Mouse (Mus musculus): ENCODE results near the gene Olfr330. TPM values are rescaled to one million over a fixed set of nuclear protein-coding genes. Genes with fewer than 3 reads are reported as not detected.
"Not testable (repeated sequence)": the region's sequence is repeated elsewhere in the genome, so short reads cannot be mapped to it uniquely, and the experiment has no call there.

The Olfr330 gene
- polyA plus RNA-seq (2015; fragmentation: Nextera tagmentation; extraction: Ambion mirVana): not detected in 2 replicates

DNA sequence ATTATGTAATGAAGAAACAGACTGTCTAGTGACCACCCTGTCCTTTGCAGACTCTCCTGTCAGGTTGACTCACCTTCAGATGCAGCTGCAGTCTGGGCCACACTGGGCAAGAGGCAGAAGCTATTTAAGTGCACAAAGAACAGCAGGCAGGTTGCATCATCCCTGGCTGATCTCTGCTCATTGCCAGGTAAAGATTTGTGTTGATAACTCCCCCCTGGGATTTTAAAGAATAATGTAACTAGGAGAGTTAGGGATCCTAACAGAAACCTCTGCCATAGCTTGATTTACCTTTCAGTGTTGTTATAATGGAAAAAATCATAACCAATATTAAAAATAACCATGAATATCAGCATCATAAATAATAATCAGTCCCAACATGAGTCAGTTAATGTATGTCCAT is at the start of gene Olfr330:
TSS of gene Olfr330 (minus strand) at position 101 of the 400 bp plus-strand sequence.
- not testable (repeated sequence) for H3K4me1 ChIP-seq; H3K36me3 ChIP-seq; ATAC-seq (ENCODE audit: extremely low read depth, insufficient number of reproducible peaks, low FRiP score, low TSS enrichment); H3K27me3 ChIP-seq (replicated peaks); H3K4me3 ChIP-seq; H3K27ac ChIP-seq (replicated peaks); H3K9me3 ChIP-seq; H3K9ac ChIP-seq; H3K4me2 ChIP-seq

DNA sequence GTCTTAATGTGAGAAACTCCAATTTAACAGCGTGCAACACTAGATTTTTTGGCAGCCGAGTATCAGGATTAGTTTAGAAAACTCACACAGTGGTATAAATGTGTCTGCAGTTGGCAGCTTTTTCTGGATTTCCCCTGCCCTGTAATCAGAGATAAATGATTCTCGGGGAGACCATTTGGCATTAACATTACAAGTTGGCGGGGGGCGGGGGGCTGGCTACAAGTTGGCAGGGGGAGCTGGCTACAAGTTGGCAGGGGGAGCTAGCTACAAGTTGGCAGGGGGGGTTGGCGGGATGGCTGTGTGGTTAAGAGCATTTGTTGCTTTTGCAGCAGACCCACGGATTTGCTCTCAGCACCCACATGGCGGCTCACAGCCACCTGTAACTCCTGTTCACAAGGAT is 44.0 kb upstream of the Olfr330 start:
- Histone ChIP-seq H3K9ac (no peak overlapping the region), H3K27ac (replicated peaks) (no peak overlapping the region), H3K4me3 (no peak overlapping the region), H3K4me2 (no peak overlapping the region), H3K9me3 (no peaks in the 10 kb centered on the region), H3K27me3 (replicated peaks) (no peaks in the 10 kb centered on the region), H3K4me1 (no peaks in the 10 kb centered on the region), H3K36me3 (no peaks in the 10 kb centered on the region)
- WGBS: 66% methylated on average over 8 of the region's 8 CpGs
- no peak for ATAC-seq (ENCODE audit: extremely low read depth, insufficient number of reproducible peaks, low FRiP score, low TSS enrichment)

DNA sequence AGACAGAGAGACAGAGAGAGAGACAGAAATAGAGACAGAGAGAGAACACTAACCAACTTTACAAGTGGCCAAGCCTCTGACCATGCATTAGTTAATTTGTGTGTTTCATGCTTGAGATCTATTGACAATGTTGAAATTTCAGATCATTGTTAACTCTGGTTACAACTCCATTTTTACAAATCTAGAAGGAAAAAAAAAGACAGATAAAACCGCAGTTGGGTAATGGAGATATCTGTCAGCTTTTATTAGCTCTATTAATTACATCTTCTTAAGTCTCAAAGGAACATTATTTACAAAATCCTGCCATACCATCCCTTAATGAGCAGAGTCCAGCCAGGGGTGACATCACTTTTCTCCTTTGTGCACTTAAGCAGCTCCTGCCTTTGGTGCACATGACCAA is 42.8 kb upstream of the Olfr330 start, which contains the start of gene Olfr325:
TSS of gene Olfr325 (plus strand) at position 301 of the 400 bp plus-strand sequence.
- H3K27me3 ChIP-seq (replicated peaks): no peaks in the 10 kb centered on the region

DNA sequence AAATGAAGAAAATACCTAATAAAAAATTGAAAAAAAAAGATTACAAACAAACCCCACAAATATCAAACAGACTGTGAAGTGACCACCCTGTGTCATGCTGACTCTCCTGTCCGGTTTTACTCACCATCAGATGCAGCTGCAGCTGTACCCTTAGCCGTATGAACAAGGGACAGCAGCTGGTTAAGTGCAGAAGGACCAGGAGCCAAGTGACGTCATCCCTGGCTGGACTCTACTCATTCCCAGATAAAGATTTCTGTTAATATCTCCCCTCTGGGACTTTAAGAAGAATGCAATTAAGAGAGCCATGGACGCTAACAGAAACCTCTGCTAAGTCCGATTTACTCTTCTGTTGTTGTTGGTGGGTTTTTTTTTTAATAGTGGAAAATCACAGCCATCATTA is 35.8 kb upstream of the Olfr330 start, which contains the start of gene Olfr224:
TSS of gene Olfr224 (minus strand) at position 149 of the 400 bp plus-strand sequence.
- Histone ChIP-seq H3K9me3 (no peaks in the 10 kb centered on the region), H3K4me1 (no peaks in the 10 kb centered on the region), H3K27me3 (replicated peaks) (no peaks in the 10 kb centered on the region), H3K4me3 (no peak within 1 kb of the TSS), H3K27ac (replicated peaks) (no peak within 1 kb of the TSS), H3K36me3 (no peaks in the 10 kb centered on the region), H3K9ac (no peak within 1 kb of the TSS), H3K4me2 (no peak within 1 kb of the TSS)
- no peak for ATAC-seq (ENCODE audit: extremely low read depth, insufficient number of reproducible peaks, low FRiP score, low TSS enrichment)
- 54% methylated on average over 5 of the region's 5 CpGs for WGBS

More for the DNA sequence above, 42.8 kb upstream of the Olfr330 start, which contains the start of gene Olfr325:
- Histone ChIP-seq H3K27ac (replicated peaks) (no peak within 1 kb of the TSS), H3K4me3 (no peak within 1 kb of the TSS), H3K4me2 (no peak within 1 kb of the TSS), H3K36me3 (no peaks in the 10 kb centered on the region), H3K4me1 (no peaks in the 10 kb centered on the region), H3K9me3 (no peaks in the 10 kb centered on the region), H3K9ac (no peak within 1 kb of the TSS)
- no peak for ATAC-seq (ENCODE audit: extremely low read depth, insufficient number of reproducible peaks, low FRiP score, low TSS enrichment)
- 67% methylated on average over 1 of the region's 1 CpGs for WGBS

DNA sequence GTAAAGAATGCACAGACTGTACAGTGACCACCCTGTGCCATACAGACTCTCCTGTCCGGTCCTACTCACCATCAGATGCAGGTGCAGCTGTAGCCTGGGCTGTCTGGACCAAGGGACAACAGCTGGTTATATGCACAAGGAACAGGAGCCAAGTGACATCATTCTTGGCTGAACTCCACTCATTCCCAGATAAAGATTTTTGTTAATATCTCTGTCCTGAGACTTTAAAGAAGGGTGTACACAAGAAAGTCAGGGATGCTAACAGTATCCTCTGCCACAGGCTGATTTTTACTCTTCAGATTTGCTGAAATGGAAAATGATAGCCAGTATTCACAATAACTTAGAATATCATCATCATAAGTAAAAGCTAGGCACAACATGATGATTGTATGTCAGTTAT is 20.9 kb upstream of the Olfr330 start, which contains the start of gene Olfr328:
TSS of gene Olfr328 (minus strand) at position 101 of the 400 bp plus-strand sequence.
- Histone ChIP-seq H3K9me3 (no peaks in the 10 kb centered on the region), H3K9ac (no peak within 1 kb of the TSS), H3K27me3 (replicated peaks) (peaks cover 2% of the 10 kb centered on the region; the same call in 1 of the 2 replicates), H3K27ac (replicated peaks) (no peak within 1 kb of the TSS), H3K36me3 (no peaks in the 10 kb centered on the region), H3K4me1 (no peaks in the 10 kb centered on the region), H3K4me2 (no peak within 1 kb of the TSS), H3K4me3 (no peak within 1 kb of the TSS)
- no peak for ATAC-seq (ENCODE audit: extremely low read depth, insufficient number of reproducible peaks, low FRiP score, low TSS enrichment)
- 61% methylated on average over 1 of the region's 1 CpGs for WGBS

DNA sequence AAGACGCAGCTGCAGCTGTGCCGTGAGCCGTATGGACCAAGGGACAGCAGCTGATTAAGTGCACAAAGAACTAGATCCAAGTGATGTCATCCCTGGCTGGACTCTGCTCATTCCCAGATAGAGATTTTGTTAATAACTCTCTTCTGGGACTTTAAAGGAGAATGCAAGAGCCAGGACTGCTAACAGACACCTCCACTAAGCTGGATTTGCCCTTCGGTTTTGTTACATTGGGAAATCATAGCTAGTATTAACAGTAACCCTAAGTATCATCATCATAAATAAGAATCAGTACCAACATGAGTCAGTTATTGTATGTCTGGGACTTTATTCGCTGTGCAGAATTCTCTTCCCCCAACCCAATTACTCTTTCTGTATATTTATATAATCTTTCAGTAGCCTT is 11.7 kb upstream of the Olfr330 start, which contains the start of gene Olfr329-ps:
TSS of gene Olfr329-ps (minus strand) at position 101 of the 400 bp plus-strand sequence.
- no peak within 1 kb of the TSS for H3K4me2 ChIP-seq
- ATAC-seq (ENCODE audit: extremely low read depth, insufficient number of reproducible peaks, low FRiP score, low TSS enrichment): no peak
- 68% methylated on average over 5 of the region's 5 CpGs for WGBS
- no peaks in the 10 kb centered on the region for H3K27me3 ChIP-seq (replicated peaks)
- no peak within 1 kb of the TSS for H3K9ac ChIP-seq
- H3K9me3 ChIP-seq: no peaks in the 10 kb centered on the region; the same call in 1 of the 2 replicates
- H3K4me3 ChIP-seq: no peak within 1 kb of the TSS
- no peaks in the 10 kb centered on the region for H3K36me3 ChIP-seq
- H3K27ac ChIP-seq (replicated peaks): no peak within 1 kb of the TSS
- no peaks in the 10 kb centered on the region for H3K4me1 ChIP-seq

- H3K9me3 ChIP-seq, H3K36me3 ChIP-seq: not testable (repeated sequence)
- 84% methylated on average over 7 of the region's 9 CpGs for WGBS
These were observed 14.9 kb downstream of the Olfr330 start for GRCm38 (mm10) chr11:58519756-58520155.

GRCm38 (mm10) chr11:58518916-58519315 is 15.7 kb downstream of the Olfr330 start:
- not testable (repeated sequence) for H3K27me3 ChIP-seq (replicated peaks); H3K36me3 ChIP-seq; H3K9ac ChIP-seq; H3K4me2 ChIP-seq; H3K4me1 ChIP-seq; ATAC-seq (ENCODE audit: extremely low read depth, insufficient number of reproducible peaks, low FRiP score, low TSS enrichment); H3K9me3 ChIP-seq; H3K27ac ChIP-seq (replicated peaks); H3K4me3 ChIP-seq
- 83% methylated on average over 17 of the region's 18 CpGs for WGBS

More at GRCm38 (mm10) chr11:58519756-58520155, 14.9 kb downstream of the Olfr330 start:
- H3K4me1 ChIP-seq; H3K4me3 ChIP-seq; H3K9ac ChIP-seq; H3K27me3 ChIP-seq (replicated peaks); H3K4me2 ChIP-seq; H3K27ac ChIP-seq (replicated peaks); ATAC-seq (ENCODE audit: extremely low read depth, insufficient number of reproducible peaks, low FRiP score, low TSS enrichment): not testable (repeated sequence)

DNA sequence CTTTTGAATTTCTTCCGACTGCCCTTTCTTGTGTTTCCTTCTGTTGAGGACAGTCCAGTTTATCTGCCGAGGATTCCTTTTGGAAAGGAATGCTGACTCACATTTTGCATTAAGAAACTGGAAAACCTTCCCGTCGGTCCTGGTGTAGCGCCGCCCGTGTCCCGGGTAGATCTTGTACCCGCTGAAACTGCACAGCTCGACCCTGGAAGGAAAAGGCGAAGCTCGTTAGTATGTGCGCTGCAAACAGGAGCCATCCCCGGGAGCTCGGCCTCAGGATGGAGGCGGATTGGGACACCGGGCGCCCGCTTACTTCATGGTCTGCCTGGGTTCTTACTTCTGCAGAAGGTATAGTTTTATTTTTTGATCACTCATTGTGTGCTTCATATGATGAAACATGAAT is 25.6 kb downstream of the Olfr330 start:
- not testable (repeated sequence) for H3K4me2 ChIP-seq; ATAC-seq (ENCODE audit: extremely low read depth, insufficient number of reproducible peaks, low FRiP score, low TSS enrichment); H3K4me1 ChIP-seq; H3K27ac ChIP-seq (replicated peaks); H3K9me3 ChIP-seq; H3K4me3 ChIP-seq; H3K27me3 ChIP-seq (replicated peaks); H3K36me3 ChIP-seq; H3K9ac ChIP-seq
- 77% methylated on average over 19 of the region's 19 CpGs for WGBS

- H3K4me2 ChIP-seq; H3K27ac ChIP-seq (replicated peaks); H3K27me3 ChIP-seq (replicated peaks); H3K36me3 ChIP-seq; H3K9ac ChIP-seq; H3K4me1 ChIP-seq; H3K9me3 ChIP-seq; H3K4me3 ChIP-seq; ATAC-seq (ENCODE audit: extremely low read depth, insufficient number of reproducible peaks, low FRiP score, low TSS enrichment): not testable (repeated sequence)
These were observed 32.2 kb downstream of the Olfr330 start, which contains the start of gene Olfr331 for GRCm38 (mm10) chr11:58502472-58502871. Gene Olfr331, minus strand, starts transcription at chr11:58502572.

DNA sequence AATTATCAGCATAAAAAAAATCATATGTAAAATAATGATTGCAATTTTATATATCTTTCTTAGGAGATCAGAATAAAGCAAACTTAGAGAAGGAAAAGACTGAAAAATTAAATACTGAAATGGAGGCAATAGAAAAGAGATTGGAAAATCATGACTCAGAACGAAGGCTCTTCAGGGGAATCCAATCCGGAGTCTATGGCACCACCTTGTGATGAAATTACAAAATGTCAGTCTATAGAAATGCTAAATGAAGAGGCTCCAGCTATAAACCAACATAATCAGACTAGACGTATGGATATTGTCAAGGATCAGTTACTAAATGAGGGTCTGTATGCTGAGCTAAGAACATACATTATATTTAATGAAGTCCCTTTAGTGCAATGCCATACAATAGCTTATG is 35.3 kb downstream of the Olfr330 start:
- no peak overlapping the region for H3K27ac ChIP-seq (replicated peaks)
- H3K4me2 ChIP-seq: no peak overlapping the region
- no peaks in the 10 kb centered on the region for H3K36me3 ChIP-seq
- H3K9ac ChIP-seq: no peak overlapping the region
- no peaks in the 10 kb centered on the region for H3K27me3 ChIP-seq (replicated peaks)
- no peak overlapping the region for H3K4me3 ChIP-seq
- ATAC-seq (ENCODE audit: extremely low read depth, insufficient number of reproducible peaks, low FRiP score, low TSS enrichment): no peak
- no peaks in the 10 kb centered on the region for H3K9me3 ChIP-seq
- no peaks in the 10 kb centered on the region for H3K4me1 ChIP-seq
- WGBS: 48% methylated on average over 3 of the region's 3 CpGs

DNA sequence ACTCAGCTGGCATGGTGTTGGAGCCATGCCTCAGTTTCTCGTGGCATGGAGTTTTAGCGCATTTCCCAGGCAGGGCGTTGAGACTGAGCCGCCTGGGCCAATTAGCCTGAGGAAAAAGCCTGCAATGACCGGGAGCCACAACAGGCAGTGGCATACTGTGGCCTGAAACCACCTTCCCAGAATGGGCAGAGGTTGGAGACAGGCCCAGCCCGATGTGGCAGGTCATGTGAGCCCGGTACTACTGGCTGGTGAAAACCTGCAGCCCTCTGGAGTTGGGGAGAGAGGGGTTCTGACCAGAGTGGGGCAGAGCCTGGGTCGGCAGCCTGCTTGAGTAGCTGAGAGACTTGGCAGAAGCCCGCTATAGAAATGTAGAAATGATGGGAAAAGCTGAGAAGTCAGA is 35.9 kb downstream of the Olfr330 start:
- Histone ChIP-seq H3K4me3 (no peak overlapping the region), H3K9me3 (no peaks in the 10 kb centered on the region), H3K4me2 (no peak overlapping the region), H3K27me3 (replicated peaks) (no peaks in the 10 kb centered on the region), H3K36me3 (no peaks in the 10 kb centered on the region), H3K27ac (replicated peaks) (no peak overlapping the region), H3K9ac (no peak overlapping the region), H3K4me1 (no peaks in the 10 kb centered on the region)
- ATAC-seq (ENCODE audit: extremely low read depth, insufficient number of reproducible peaks, low FRiP score, low TSS enrichment): no peak
- 70% methylated on average over 9 of the region's 9 CpGs for WGBS
